Mouse (Mus musculus) heart, embryonic 11.5 days (tissue): ENCODE results near the gene Fggy. TPM values are rescaled to one million over a fixed set of nuclear protein-coding genes. Genes with fewer than 3 reads are reported as not detected.

ENCODE experiments used
- ATAC-seq: fragments of 200-750 bp; cut with Nextera tagmentation; replicated peaks from 2 replicates; pipeline ENCODE4 v1.8.0; 2017; ENCODE audit warnings: moderate library complexity; ENCODE audit not compliant: insufficient number of reproducible peaks, low FRiP score, low TSS enrichment
- H3K27ac ChIP-seq: fragments of 300-500 bp; sonication (generic); 2 replicates; pipeline ENCODE4 v1.5.1; 2014; ENCODE audit warnings: mild to moderate bottlenecking, low read depth, low read length
- H3K27me3 ChIP-seq: fragments of 300-500 bp; sonication (generic); 2 replicates; pipeline ENCODE4 v1.6.1; 2014; ENCODE audit warnings: mild to moderate bottlenecking, low read length, mixed read lengths; ENCODE audit not compliant: control insufficient read depth, insufficient read depth
- H3K36me3 ChIP-seq: fragments of 300-500 bp; sonication (generic); 2 replicates; pipeline ENCODE4 v1.6.1; 2014; ENCODE audit warnings: mild to moderate bottlenecking, low read length, moderate library complexity, mixed read lengths; ENCODE audit not compliant: control insufficient read depth, insufficient read depth
- H3K4me1 ChIP-seq: fragments of 300-500 bp; sonication (generic); 2 replicates; pipeline ENCODE4 v1.6.1; 2014; ENCODE audit warnings: low read length; ENCODE audit not compliant: control insufficient read depth, insufficient read depth
- H3K4me2 ChIP-seq: fragments of 300-500 bp; sonication (generic); 2 replicates; pipeline ENCODE4 v1.6.1; 2014; ENCODE audit warnings: mild to moderate bottlenecking, moderate library complexity
- H3K4me3 ChIP-seq: fragments of 300-500 bp; sonication (generic); 2 replicates; pipeline ENCODE4 v1.5.1; 2014; ENCODE audit warnings: low read depth, low read length
- H3K9ac ChIP-seq: fragments of 300-500 bp; sonication (generic); 2 replicates; pipeline ENCODE4 v1.6.1; 2014; ENCODE audit warnings: mild to moderate bottlenecking, low read depth, low read length, moderate library complexity
- H3K9me3 ChIP-seq: fragments of 300-500 bp; sonication (generic); replicated peaks from 2 replicates; pipeline ENCODE4 v1.6.1; 2016; ENCODE audit warnings: low read length; ENCODE audit not compliant: control insufficient read depth
- WGBS: fragments of 180-500 bp; shearing (Covaris S2); extraction: QIAGEN DNeasy Blood & Tissue Kit; methylation state at CpG from one replicate; pipeline ENCODE4 v1.1.7; 2014; ENCODE audit not compliant: insufficient replicate concordance; 5-methylcytosine and 5-hydroxymethylcytosine counted together
- polyA plus RNA-seq: library from polyadenylated mRNA; unstranded; fragments of >200 nt; fragmentation: Nextera tagmentation; extraction: Ambion mirVana; gene quantifications from 2 replicates; pipeline ENCODE4 v1.2.1, GENCODE M21; 2014

Fggy gene
- polyA plus RNA-seq, 1 experiment from 2014 or later: 5.9 TPM

DNA sequence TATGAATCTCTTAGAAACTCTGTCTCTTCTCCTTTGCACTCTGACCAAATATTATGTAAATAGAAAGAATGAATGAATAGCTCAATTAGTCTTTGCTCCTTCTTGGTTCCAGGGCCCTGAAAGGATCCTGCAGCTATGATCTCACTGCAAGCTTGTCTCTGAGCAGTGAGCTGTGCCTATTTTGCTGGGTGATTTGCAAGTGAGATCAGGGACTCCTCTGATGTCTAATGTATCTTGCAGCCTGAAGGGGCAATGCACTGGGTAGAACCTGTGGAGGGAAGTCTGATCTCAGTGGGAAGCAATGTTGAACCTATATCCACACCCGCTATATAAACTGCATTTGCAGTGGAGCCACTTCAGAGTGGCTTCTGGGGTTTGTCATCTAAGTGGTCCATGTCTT, 53.4 kb downstream of the Fggy start:
- Histone ChIP-seq H3K27ac (no peak overlapping the region), H3K4me3 (no peak overlapping the region), H3K4me2 (no peak overlapping the region), H3K9ac (no peak overlapping the region), H3K27me3 (no peaks in the 10 kb centered on the region), H3K9me3 (no peaks in the 10 kb centered on the region), H3K36me3 (no peaks in the 10 kb centered on the region), H3K4me1 (0 out of 2 replicates have a peak, but pooled peaks cover 3% of the 10 kb centered on the region)
- ATAC-seq: no peak
- 58% methylated on average over 1 of the region's 1 CpGs for WGBS

DNA sequence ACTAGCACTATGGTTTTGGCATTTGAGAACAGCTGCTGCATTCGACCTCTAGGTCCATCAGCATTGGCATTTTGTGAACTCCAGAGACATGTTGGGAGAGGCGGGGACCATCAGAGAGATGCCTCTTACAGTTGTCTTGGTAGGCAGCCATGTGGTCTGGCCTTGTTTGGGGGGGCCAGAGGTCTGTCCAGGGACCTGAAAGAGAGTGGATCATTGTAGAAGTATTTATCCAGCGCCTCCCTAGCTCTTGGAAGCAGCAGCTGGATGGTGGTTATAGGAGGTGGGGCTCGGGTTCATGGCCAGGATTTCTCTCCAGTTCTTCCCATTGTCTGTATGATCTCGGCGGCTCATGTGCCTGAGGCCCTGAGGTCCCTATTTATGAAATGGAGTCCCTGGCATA, 54.1 kb downstream of the Fggy start:
- no peak overlapping the region for H3K9ac ChIP-seq
- no peak overlapping the region for H3K4me2 ChIP-seq
- WGBS: 80% methylated on average over 6 of the region's 6 CpGs
- no peak overlapping the region for H3K27ac ChIP-seq
- no peak overlapping the region for H3K4me3 ChIP-seq
- no peak for ATAC-seq
- no peaks in the 10 kb centered on the region for H3K9me3 ChIP-seq
- H3K4me1 ChIP-seq: 0 out of 2 replicates have a peak, but pooled peaks cover 3% of the 10 kb centered on the region
- no peaks in the 10 kb centered on the region for H3K27me3 ChIP-seq
- no peaks in the 10 kb centered on the region for H3K36me3 ChIP-seq

DNA sequence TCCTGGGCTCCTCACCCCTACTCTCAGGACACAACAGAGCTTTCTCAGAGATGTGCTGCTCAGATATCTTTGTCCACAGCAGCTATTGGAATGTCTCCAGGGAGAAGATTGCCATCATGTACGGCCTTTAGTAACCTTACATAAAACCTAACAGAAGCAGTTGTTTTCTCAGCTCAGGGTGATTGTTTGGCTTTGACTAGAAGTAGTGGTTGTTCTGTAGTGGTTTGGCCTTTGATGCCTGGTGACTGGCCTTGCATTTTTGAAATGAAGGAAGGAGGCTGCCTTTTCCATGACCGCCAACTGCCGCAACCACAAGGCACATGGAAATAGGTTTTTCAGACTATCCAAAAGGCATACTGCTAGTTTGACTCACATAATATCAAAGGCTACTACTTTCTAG, 63.7 kb downstream of the Fggy start:
- Histone ChIP-seq H3K9me3 (no peaks in the 10 kb centered on the region), H3K36me3 (no peaks in the 10 kb centered on the region), H3K27me3 (no peaks in the 10 kb centered on the region), H3K4me3 (no peak overlapping the region), H3K27ac (no peak overlapping the region), H3K4me2 (no peak overlapping the region), H3K9ac (no peak overlapping the region), H3K4me1 (no peaks in the 10 kb centered on the region)
- ATAC-seq: no peak
- 81% methylated on average over 3 of the region's 3 CpGs for WGBS

DNA sequence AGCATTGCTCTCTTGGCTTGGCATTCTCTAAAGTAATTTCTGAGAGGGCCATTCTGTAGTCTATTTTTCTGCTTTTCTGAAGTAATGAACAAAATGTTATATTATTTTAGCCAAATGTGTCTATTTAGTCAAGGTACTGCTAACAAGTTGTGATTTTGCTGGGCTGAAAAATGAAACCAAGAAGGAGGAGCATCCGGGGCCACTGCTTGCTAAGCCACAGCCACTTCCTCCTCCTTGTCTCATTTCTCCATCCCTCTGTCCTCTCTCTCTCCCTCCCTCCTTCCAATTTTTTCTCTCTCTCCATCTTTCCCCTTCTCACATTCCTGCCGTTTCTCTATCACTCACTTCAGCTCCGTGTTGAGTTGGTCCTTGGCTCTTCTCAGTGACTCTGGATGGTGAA, 67.4 kb downstream of the Fggy start:
- Histone ChIP-seq H3K36me3 (no peaks in the 10 kb centered on the region), H3K4me2 (no peak overlapping the region), H3K9me3 (no peaks in the 10 kb centered on the region), H3K27me3 (no peaks in the 10 kb centered on the region), H3K4me1 (no peaks in the 10 kb centered on the region), H3K9ac (no peak overlapping the region), H3K4me3 (no peak overlapping the region), H3K27ac (no peak overlapping the region)
- ATAC-seq: no peak
- 84% methylated on average over 3 of the region's 3 CpGs for WGBS

DNA sequence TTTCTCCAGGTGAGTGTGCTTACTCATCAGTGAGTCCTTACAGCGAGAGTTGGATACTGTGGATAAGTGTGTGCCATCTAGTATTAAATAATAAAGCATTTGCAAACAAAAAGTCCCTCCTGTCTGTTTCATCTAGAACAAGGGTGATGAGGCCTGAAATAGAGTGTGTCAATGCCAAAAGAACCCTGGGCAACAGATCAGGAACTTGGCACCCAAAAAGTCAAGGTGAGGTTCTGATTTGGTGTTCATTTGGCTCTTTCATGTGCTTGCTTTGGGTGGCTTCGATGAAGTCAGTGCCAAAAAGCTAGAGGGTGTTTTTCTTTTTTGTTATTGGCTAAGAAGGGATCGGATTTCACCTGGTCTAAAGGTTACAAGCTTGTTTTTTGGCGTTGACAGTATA, 68.3 kb downstream of the Fggy start:
- no peak overlapping the region for H3K4me2 ChIP-seq
- no peaks in the 10 kb centered on the region for H3K27me3 ChIP-seq
- H3K4me3 ChIP-seq: no peak overlapping the region
- WGBS: 66% methylated on average over 4 of the region's 4 CpGs
- H3K9ac ChIP-seq: no peak overlapping the region
- H3K27ac ChIP-seq: no peak overlapping the region
- no peaks in the 10 kb centered on the region for H3K36me3 ChIP-seq
- ATAC-seq: no peak
- no peaks in the 10 kb centered on the region for H3K9me3 ChIP-seq
- no peaks in the 10 kb centered on the region for H3K4me1 ChIP-seq

DNA sequence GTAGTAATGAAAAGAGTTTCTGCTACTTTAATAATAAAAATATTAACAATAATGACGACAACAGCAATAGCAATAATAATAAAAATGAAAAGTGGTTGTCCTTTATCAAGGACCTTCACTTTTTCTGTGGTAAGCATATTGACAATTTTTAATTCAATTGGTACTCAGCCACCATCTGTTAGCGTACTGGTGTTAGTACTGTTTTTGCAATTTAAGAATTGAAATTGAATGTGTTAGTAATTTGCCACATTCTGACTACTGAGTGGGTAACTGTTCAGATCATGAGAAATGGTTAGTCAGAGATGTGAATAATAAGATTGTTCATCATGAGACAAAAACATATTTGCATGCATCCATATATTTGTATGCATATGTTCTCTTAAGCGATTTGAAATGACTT, 68.9 kb downstream of the Fggy start:
- Histone ChIP-seq H3K27ac (no peak overlapping the region), H3K9me3 (no peaks in the 10 kb centered on the region), H3K4me1 (no peaks in the 10 kb centered on the region), H3K27me3 (no peaks in the 10 kb centered on the region), H3K9ac (no peak overlapping the region), H3K36me3 (no peaks in the 10 kb centered on the region), H3K4me3 (no peak overlapping the region), H3K4me2 (no peak overlapping the region)
- ATAC-seq: no peak
- 89% methylated on average over 3 of the region's 3 CpGs for WGBS

DNA sequence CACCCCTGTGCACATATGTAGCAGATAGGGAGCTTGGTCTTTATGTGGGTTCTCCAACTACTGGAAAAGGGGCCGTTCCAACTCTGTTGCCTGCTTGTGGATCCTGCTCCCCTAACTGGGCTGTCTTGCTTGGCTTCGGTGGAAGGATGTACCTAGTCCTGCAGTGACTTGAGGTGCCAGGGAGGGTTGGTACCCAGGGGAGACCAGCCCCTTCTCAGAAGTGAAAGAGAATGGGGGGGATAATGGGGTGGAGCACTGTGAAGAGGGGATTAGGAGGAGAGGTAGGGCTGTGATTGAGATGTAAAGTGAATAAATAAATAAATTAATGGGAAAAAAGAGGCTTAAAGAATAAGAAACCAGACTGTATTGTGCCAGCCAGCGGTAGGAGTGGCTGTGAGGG, 77.6 kb downstream of the Fggy start:
- Histone ChIP-seq H3K9ac (no peak overlapping the region), H3K36me3 (no peaks in the 10 kb centered on the region), H3K4me3 (no peak overlapping the region), H3K4me1 (peaks cover 4% of the 10 kb centered on the region; the same call in 1 of the 2 replicates), H3K4me2 (no peak overlapping the region), H3K9me3 (no peaks in the 10 kb centered on the region), H3K27ac (no peak overlapping the region), H3K27me3 (no peaks in the 10 kb centered on the region)
- 73% methylated on average over 3 of the region's 3 CpGs for WGBS
- ATAC-seq: no peak

DNA sequence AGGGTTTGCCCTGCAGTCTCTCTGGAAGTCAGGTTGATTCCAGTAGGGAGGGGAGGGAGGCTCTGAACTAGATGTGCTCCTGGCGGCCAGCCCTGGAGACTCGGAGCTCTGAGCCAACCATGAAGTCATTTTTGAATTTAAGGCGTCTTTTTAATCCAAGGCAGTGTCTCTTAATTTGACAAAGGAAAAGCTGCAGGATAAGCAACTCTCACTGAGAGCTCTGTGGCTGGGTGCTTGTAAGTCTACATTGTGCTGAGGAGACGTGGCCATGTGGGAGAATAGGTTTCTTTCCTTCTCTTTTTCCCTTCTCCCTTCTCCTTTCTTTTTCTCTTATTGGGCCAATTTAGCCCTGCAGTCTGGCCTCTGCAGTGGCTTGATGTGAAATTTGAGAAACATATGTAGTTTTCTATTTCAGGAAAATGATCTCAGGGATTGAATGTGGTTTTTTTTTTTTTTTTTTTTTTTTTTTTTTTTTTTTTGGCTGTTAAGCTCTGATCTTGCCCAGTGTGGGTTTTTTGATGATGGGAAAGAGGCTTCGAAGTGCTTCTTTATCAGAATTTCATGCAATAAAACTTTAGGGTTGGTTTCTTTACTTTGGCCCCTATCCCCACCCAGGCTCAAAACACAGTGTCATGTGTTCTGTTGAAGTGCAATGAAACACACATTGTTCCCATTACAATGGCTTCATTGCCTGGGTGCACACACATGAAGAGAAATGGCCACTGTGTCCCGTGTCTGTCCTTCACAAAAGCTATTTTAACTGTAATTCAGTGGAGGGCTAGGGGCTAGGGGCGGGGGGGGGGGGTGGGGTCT, 79.8 kb downstream of the Fggy start:
- WGBS: 55% methylated on average over 7 of the region's 7 CpGs
- H3K27ac ChIP-seq: peak overlapping the region; percentile 46; the same call in 1 of the 2 replicates
- H3K4me1 ChIP-seq: peaks cover 4% of the 10 kb centered on the region; the same call in 1 of the 2 replicates
- H3K4me2 ChIP-seq: no peak overlapping the region
- no peaks in the 10 kb centered on the region for H3K36me3 ChIP-seq
- H3K9ac ChIP-seq: no peak overlapping the region
- no peaks in the 10 kb centered on the region for H3K9me3 ChIP-seq
- ATAC-seq: no peak
- no peak overlapping the region for H3K4me3 ChIP-seq
- H3K27me3 ChIP-seq: no peaks in the 10 kb centered on the region

DNA sequence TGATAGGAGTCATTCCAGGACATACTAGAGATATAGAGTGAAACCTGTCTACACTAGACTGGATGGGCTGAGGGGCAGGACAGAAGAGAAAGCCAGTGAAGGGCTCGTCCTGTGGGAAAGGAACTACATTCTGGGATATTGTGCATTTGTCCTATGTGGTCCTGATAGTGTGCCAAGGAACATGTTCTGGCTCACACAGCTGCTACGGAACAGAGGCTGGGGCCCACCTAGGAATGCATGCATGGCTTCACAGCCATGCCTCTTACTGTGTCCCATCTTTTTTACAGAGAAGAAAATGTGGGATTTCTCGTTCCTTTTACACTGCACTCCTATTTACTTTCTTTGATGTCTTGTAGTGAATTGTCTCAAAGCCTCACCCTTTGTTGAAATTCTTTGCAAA, 80.8 kb downstream of the Fggy start:
- Histone ChIP-seq H3K27ac (no peak overlapping the region), H3K9ac (no peak overlapping the region), H3K9me3 (no peaks in the 10 kb centered on the region), H3K4me1 (peaks cover 4% of the 10 kb centered on the region; the same call in 1 of the 2 replicates), H3K4me2 (no peak overlapping the region), H3K36me3 (no peaks in the 10 kb centered on the region), H3K4me3 (no peak overlapping the region), H3K27me3 (no peaks in the 10 kb centered on the region)
- WGBS: 73% methylated on average over 3 of the region's 3 CpGs
- ATAC-seq: no peak
